Mouse (Mus musculus): ENCODE data around the gene Lrp8.

GRCm38 (mm10) chr4:107846795-107847194 lies 44.7 kb downstream of the Lrp8 start:
- no peak for TF ChIP-seq POLR2A (IDR thresholded peaks at IDR 0.05; ENCODE audit: low read depth, low read length)
- TF ChIP-seq E2F4 (IDR thresholded peaks at IDR 0.05; ENCODE audit: insufficient replicate concordance, low read depth, low read length): no peak
